Mouse (Mus musculus) left cerebral cortex, adult 8-10 months (tissue): ENCODE measurements at regions not wholly inside any gene's neighbourhood (a gene's known extent, or its start where the extent isn't known, plus 50 kb on each side); places are given as distances from the start of the nearest gene placed in this dataset.

Source experiments
- DNase-seq, 2 experiments: peaks; one replicate each; pipeline ENCODE4 v3.0.0; 2022; ENCODE audit warnings: low spot score in 2 of 2

GRCm38 (mm10) chr2:128301709-128302108, 175.9 kb downstream of the Bcl2l11 start:
- no peak for DNase-seq

GRCm38 (mm10) chr2:128304063-128304712, 178.3 kb downstream of the Bcl2l11 start:
- no peak for DNase-seq

GRCm38 (mm10) chr2:128306693-128307092, 180.9 kb downstream of the Bcl2l11 start:
- DNase-seq = no peak

- DNase-seq = no peak
Observed at GRCm38 (mm10) chr2:128309541-128310030, 183.7 kb downstream of the Bcl2l11 start.

GRCm38 (mm10) chr2:128310081-128310480, 184.2 kb downstream of the Bcl2l11 start:
- DNase-seq = peak; percentile 69 to 86

GRCm38 (mm10) chr2:128312084-128312594, 186.3 kb downstream of the Bcl2l11 start:
- peak in 1 of 2 experiments; percentile 31 for DNase-seq

GRCm38 (mm10) chr2:128312659-128313581, 187.1 kb downstream of the Bcl2l11 start:
- no peak for DNase-seq

GRCm38 (mm10) chr2:128313582-128313918, 187.7 kb downstream of the Bcl2l11 start:
- no peak for DNase-seq

GRCm38 (mm10) chr2:128313948-128314347, 188.1 kb downstream of the Bcl2l11 start:
- DNase-seq = no peak

- DNase-seq = no peak
Observed at GRCm38 (mm10) chr2:128316516-128316915, 190.7 kb downstream of the Bcl2l11 start.

- no peak for DNase-seq
Observed at GRCm38 (mm10) chr2:128318266-128318665, 192.4 kb downstream of the Bcl2l11 start.

- no peak for DNase-seq
Observed at GRCm38 (mm10) chr2:128318956-128319355, 193.1 kb downstream of the Bcl2l11 start.

GRCm38 (mm10) chr2:128321475-128321874, 195.6 kb downstream of the Bcl2l11 start:
- DNase-seq = no peak

- DNase-seq = peak in 1 of 2 experiments; percentile 24
Observed at GRCm38 (mm10) chr2:128324256-128325096, 198.6 kb downstream of the Bcl2l11 start.

GRCm38 (mm10) chr2:128325097-128325421, 199.2 kb downstream of the Bcl2l11 start:
- DNase-seq = no peak

- no peak for DNase-seq
Observed at GRCm38 (mm10) chr2:128325456-128325855, 199.6 kb downstream of the Bcl2l11 start.

GRCm38 (mm10) chr2:128330833-128331232, 205.0 kb downstream of the Bcl2l11 start:
- no peak for DNase-seq

- DNase-seq = no peak
Observed at GRCm38 (mm10) chr2:128331275-128331674, 205.4 kb downstream of the Bcl2l11 start.

- no peak for DNase-seq
Observed at GRCm38 (mm10) chr2:128331681-128332080, 205.8 kb downstream of the Bcl2l11 start.

GRCm38 (mm10) chr2:128333401-128334142, 207.7 kb downstream of the Bcl2l11 start:
- peak in 1 of 2 experiments; percentile 49 for DNase-seq

- DNase-seq = no peak
Observed at GRCm38 (mm10) chr2:128334143-128334470, 208.3 kb downstream of the Bcl2l11 start.
